Mouse (Mus musculus) activated CD4-positive, CD25-positive, alpha-beta regulatory T cell, adult 9 weeks (primary cell): Measurements from ENCODE around the gene Scarb2. TPM values are rescaled to one million over a fixed set of nuclear protein-coding genes. Genes with fewer than 3 reads are reported as not detected.

Experiments used
- polyA plus RNA-seq: library from polyadenylated mRNA; unstranded; fragments of 100-300 nt; shearing (Covaris generic); gene quantifications from one replicate; pipeline ENCODE4 v1.2.1, GENCODE M21; 2017

The Scarb2 gene
- 19.6 TPM for polyA plus RNA-seq

DNA sequence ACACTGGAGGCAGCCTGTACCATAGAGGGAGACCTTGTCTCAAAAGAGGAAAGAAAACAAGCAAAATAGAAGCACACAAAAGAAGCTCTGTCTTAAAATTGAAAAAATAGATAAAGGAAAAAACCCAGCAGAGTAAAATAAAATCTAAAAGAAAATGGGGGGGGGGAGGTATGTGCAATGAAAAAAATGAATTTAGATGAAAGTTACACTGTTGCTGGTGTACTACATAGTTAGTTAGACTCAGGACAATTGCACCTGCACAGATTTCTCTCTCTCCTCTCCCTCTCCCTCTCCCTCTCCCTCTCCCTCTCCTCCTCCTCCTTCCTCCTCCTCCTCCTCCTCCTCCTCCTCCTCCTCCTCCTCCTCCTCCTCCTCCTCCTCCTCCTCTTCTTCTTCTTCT is at the start of gene Scarb2:
Scarb2 (minus strand) TSS at position 101 of the 400 bp plus-strand sequence.

DNA sequence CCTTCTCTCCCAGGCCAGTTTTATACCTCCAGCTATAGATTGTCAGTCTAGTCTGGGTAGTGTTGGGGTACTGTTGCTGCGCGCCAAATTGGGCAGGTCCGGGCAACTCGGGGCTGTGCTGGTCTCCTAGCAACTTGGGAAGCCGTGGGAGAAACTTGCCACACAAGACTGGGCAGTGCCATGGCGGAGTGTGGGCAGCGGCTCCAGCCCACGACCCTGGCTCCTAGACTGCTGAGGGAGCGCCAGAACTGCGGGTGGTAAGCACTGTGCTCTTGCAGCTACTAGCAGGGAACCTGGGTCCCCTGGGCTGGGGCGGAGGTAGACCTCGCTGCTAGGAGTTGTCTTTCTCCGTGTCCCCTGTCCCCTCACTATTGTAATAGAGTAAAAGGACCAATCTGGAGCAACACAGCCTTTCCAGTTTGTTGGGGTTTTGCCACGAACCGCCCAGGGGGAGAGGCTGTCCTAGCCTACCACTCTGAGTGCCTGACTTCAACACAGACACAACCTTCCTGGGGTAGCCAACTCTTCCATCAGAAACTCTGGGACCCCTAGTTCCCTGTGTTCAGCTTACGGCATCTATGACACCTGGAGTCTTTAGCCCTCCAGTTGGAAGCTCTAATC is 48.4 kb upstream of the Scarb2 start, which contains the start of gene Fam47e:
Fam47e (plus strand) TSS at position 179 of the 621 bp plus-strand sequence.

DNA sequence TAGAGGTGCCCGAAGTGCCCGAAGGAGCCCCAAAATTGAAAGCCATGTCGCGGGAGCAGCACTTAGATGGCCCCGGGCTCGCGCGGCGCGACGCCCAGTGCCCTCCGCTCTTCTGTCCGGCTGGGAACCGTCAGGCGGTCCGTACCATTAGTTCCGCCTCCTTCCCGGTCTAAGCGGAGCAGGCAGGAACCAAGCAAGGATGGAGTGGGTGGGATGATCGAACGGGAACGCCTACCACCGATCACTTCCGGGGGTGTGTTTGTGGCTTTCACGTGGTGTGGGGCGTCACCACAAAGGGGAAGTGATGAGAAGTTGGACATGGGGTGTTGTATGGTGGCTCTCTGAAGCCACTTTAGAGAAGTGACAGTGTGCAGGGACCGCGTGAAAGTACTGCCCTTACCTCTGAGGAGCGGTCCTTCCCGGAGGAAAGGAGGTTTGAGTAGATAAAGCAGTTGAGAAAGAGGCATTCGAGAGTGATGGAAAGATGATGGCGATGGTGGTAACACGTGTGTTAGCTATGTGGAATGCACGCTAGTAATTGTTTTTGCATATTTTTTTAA is 71.5 kb downstream of the Scarb2 start, which contains the start of gene Nup54:
Nup54 (minus strand) TSS at position 195 of the 560 bp plus-strand sequence.

Other genes with a start within 250 kb of the Scarb2 start
- gene Naaa, start 228.7 kb downstream of the Scarb2 start, polyA plus RNA-seq: 12.7 TPM
- 48.7 TPM for gene Sdad1, start 196.4 kb downstream of the Scarb2 start, polyA plus RNA-seq
- gene Cxcl9, start 178.8 kb downstream of the Scarb2 start, polyA plus RNA-seq: 0.16 TPM
- 8.9 TPM for gene Art3, start 175.0 kb downstream of the Scarb2 start, polyA plus RNA-seq
- 29.7 TPM for gene Cxcl10, start 157.9 kb downstream of the Scarb2 start, polyA plus RNA-seq
- 40.7 TPM for gene Nup54, start 71.6 kb downstream of the Scarb2 start, polyA plus RNA-seq
- not detected for gene Fam47e, start 48.2 kb upstream of the Scarb2 start, polyA plus RNA-seq
- gene Stbd1, start 96.2 kb upstream of the Scarb2 start, polyA plus RNA-seq: 0.42 TPM
- 0.11 TPM for gene Ccdc158, start 168.4 kb upstream of the Scarb2 start, polyA plus RNA-seq
- not detected for gene Shroom3, start 176.6 kb upstream of the Scarb2 start, polyA plus RNA-seq